Mouse (Mus musculus) left cerebral cortex, adult 18-20 months (tissue): Measurements from ENCODE around the gene Lysmd4. TPM values are rescaled to one million over a fixed set of nuclear protein-coding genes. Genes with fewer than 3 reads are reported as not detected.
"Not testable (repeated sequence)": the region's sequence is repeated elsewhere in the genome, so short reads cannot be mapped to it uniquely, and the experiment has no call there.

Experiments used
- DNase-seq, 2 experiments: peaks; one replicate each; pipeline ENCODE4 v3.0.0; 2021 to 2022; ENCODE audit warnings: low spot score in 2 of 2, mixed read lengths in 1 of 2
- total RNA-seq, 2 experiments: library from RNA; stranded (reverse); gene quantifications; 2 replicates each; pipeline ENCODE4 v1.2.3; 2021

Gene Lysmd4
- total RNA-seq, 2 experiments from 2014 or later, result 30.8 to 35.5 TPM

DNA sequence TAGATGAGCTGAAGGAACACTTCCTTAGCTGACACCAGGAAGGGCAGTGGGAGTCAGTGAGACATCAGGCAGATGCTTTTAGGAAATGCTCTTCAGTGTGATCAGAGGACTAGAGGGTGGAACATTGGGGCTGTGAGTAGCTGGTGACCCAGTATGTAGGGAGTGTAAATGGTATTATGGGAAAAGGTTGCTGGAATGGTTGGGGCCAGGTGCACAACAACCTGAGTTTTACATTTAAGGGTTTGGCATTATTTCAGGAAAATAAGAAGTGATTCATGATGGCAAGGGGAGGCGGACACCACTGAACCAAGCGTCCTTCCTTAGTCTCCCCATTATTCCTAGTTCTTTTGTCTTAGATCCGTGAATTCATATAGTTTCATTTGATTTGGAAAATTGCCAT, 7.4 kb downstream of the Lysmd4 start:
- DNase-seq, result no peak

DNA sequence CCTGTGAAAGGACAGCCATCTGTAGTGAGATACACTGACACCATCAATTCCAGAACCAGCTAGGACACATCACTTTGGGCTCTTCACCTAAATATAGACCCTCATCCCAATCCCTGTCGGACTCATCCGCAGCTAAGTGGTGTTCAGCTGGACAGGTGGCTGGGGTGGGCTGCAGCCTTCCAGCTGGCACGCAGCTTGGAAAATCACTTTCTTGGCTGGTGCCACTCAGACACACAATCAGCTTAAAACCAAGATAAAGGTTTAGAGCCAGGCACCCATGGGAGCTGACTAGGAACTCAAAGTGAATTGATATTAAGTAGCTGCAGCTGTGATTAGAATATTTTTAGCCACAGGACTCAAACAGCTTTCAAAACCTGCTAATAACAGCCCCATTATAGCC, 7.9 kb downstream of the Lysmd4 start:
- DNase-seq, result no peak

DNA sequence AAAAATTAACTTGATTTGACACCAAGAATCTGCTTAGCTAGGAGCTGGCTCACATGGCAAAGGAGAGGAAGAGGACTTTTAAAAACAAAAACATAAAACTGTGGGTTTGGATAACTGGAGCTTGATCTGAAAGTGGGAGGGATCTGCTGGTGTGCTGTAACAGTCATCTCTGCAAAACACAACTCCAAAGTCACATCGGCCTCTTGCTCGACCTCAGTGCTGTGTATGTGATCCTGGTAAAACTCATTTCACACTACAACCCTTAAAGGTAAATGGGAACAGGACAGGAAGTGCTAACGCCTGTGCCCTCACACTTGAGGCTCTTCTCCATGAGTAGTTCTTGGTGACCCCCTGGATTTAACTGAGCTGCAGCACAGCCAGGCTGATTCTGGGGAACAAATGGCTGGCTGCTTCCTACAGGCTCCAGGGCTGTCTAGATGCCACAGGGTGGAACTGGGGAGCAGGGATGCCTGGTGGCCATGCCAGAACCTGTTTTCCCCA, 8.3 kb downstream of the Lysmd4 start:
- DNase-seq, result no peak

DNA sequence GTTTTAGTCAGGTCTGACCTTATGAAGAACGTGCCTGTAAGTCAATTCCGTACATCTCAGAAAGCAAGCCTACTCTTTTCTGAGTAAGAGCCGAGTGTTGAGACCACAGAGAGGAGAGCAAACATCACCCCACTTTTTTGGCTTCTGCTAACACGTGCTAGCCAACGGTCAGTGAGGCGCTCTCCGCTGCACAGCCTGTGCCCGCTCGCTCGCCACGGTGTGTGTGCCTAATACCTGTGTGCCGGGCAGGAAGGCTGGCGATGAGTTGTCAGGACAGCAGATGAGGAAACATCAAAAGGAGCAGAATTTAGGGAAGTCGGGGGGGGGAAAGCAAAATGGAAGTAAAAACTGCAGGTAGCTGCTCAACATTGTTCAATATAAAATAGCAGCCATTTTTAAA, 10.2 kb downstream of the Lysmd4 start:
- no peak for DNase-seq

DNA sequence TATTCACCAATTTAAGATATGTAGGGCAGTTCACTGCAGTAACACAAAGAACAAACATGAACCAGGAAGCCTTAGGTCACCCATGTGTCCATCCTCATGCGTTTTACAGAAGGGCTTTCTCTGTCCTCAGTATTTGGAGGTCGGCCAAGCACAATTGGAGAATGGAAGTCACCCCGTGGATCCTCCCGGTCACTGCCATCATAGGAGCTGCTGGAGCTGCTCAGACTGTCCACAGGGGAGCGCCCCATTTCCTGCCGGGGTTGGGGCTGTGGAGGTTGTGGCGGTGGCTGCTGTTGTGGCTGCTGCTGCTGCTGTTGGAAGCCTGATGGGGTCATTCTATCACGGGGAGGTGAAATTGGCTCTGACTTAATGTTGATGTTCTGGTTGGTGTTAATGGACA, 12.5 kb downstream of the Lysmd4 start:
- DNase-seq, result no peak

DNA sequence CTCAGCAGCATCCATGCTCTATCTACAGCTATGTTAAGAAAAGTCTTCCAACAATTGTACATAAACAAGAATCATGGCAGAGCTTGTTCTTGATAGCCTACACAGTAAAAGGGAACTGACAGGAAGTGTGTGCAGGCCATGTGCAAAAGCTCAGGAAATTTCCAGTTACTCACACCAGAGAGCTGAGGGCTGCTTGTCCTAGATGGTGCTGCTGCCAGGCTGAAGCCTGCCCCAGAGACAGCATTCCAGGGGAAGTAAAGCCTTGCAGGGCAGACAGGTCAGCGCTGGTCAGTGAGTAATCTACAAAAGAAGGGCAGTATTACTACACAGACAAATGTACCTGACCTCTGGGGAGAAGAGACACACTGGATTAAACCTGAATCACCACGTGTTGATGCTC, 14.0 kb downstream of the Lysmd4 start:
- DNase-seq, result no peak

DNA sequence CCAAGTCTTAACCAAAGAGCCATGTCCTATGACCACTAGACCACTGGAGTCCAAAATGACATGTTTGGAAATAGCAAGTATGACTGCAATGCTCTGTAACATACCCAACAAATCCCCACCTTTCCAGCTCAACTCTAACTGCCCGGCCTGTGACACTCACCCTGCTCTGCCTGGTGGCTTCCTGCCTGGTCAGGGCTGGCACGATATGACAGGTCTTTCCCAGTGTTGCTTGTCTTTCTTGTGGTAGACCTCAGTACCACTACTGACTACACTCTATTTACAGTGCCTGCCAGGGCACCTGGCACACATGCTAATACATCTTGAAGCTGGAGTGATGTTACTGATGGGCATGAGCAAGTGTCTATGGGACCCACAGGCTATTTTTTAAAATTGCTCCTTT, 15.4 kb downstream of the Lysmd4 start:
- DNase-seq, result no peak

DNA sequence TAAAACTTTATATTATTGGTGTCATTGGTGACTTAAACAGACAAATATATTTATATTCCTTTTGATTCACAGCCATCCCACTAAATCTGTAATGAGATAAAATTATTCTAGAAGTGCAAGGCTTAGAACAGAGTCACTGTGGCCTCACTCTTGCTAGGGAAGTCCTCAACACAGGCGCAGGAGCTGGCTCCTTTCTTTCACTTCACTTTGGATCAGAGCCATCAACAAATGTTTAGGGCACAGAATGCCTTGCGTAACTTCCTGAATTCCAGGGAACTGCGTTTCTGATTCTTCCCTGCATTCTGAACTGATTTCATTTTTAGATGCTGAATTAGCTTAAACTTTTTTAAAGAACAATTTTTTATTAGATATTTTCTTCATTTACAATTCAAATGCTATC, 19.6 kb downstream of the Lysmd4 start:
- DNase-seq, result no peak

DNA sequence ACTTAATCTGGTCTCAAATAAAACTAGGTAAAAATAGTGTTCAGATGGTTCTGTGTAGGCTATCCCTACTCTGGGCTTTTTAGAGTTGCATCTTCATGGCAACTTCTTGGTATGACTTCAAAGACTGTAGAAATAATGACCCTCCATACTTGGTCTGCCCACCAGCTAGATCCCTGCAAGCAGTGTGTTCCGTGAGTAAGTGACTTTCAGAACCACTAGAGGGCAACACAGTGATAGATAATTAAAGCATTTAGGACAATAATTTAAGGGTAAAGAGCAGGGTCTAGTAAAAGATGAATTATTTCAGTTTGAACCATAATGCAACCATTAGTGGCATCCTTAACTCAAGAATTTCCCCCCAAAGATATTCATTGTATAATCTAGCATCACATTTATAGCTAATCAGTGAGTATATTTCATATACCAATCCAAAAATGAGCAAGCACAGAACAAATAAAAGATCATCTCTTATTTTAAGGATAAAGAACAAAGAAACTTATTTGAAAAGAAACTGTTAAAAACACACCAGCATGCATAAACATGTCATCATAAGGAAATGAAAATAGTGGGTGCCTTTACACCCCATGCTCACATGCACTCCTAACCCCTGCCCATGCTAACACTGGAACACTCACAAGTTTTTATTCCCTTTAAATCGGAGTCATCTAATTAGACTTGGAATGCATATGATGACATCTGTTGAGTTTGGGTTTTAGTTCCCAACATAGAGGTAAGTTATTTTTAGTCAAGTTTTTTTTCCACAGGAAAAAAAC, 21.0 kb downstream of the Lysmd4 start:
- no peak for DNase-seq

DNA sequence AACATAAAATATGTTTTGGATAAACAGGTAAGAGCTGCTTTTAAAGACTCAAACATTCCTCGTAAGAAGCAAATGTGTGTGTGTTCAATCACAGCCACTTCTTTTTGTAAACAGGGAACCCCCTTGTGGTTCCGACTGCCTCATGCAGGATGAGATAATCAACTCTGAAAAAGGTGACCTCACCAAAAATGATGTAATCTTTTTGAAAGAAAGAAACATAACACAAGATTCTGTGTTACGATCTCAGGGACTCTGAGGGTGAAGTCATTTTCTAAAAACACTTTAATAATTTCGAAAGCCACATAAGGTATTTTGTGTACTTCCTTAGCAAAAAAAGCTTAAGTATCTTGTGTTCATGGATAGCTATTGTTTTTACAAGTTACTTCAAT, 21.5 kb downstream of the Lysmd4 start:
- no peak for DNase-seq

DNA sequence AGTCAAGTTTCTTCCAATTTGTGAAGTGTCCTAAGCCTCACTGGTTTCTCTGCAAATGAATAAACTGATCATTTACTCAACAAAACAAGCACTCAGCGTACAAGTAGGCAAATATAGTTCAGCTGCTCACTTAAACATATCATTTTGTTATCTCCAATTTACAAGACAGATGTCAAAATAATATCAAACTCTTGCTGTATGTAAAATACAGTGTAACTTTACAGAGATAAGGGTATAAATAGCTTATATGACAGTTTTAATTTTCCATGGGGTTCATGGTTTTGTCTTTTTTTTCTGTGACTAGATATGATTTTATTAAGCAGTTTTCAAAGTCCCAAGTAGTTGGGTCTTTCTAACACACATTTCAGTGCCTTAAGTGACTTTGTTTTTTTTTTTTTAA, 22.9 kb downstream of the Lysmd4 start:
- DNase-seq, result no peak

DNA sequence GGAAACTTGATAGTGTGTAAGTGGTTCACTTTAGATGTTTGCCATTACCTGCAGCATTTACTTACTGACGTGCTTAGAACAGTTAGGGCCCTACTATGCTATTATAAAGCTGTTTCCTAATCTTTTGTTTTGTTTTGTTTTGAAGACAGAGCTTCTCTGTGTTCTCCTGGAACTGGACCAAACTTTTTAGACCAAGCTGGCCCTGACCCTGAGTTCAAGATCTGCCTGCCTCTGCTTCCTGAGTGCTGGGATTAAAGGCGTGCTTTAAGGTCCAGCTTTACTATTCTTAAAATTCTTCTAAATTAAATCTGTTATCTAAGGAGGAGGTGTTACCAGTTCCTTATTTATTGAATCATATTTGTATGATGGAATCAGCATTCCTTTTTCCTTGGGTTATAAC, 23.7 kb downstream of the Lysmd4 start:
- no peak for DNase-seq

DNA sequence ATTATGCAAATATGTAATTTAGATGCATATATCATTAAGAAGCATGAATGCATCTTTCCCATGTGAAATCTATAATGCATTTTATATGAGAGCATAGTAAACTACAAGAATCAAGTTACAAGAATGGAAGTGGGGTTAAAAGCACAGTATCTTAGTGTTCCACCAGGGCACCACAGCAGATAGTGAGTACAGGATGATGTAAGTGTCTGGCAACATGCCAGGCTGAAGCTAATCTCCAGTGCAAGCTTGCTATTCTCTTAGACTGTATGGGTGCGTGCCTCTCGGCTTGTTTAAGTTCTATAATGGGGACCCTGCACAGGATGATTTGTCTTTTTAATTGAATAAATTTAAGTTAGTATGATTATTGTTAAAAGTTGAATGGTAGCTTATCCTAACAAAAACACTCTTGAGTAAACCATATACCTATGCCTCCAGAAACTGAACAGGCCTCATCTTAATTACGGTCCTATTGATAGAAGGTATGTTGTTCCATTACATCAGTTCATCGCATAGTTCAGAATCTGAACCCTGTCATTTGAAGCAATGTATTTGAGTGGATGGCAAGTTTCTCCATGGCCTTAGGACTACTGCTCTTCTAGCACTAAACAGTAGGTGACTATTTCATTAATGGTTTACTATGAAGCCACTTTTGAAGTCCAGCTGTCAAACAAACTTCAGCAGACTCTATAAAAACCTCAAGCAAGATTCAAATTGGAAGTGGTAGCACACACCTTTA, 37.7 kb downstream of the Lysmd4 start:
- DNase-seq, result peak in 1 of 2 experiments; percentile 30

DNA sequence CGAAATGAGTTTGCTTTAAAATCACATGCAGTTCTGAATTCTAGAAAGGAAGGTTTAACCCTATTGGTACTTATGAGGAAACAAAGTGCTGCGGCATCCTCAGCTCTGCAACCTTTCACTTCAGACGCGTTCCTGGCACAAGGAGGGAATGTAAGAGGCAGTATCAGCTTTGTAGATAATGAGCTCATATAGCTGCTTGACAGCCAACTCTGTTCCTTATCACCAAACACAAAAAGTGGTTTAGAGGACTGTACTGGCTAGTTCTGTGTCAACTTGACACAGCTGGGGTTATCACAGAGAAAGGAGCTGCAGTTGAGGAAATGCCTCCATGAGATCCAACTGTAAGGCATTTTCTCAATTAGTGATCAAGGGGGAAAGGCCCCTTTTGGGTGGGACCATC, 48.1 kb downstream of the Lysmd4 start:
- not testable (repeated sequence) for DNase-seq

DNA sequence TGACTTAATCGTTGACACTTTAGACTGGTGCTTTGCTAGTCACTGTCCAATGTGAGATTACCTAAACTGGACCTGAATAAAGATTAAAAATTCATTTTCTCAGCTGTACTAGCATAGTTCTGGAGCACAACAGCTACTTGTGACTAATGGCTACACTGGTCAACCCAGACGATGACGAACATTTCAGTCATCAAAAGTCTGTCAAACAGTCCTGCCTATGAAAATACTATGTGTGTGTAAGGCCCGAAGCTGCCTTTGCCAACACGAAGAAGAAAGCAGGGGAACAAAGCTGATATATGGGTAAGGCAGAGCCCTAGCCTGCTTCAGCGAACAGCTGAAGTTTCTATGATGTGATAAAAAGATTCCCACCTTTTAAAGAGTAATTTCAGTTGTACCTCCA, 61.2 kb downstream of the Lysmd4 start:
- DNase-seq, result no peak

DNA sequence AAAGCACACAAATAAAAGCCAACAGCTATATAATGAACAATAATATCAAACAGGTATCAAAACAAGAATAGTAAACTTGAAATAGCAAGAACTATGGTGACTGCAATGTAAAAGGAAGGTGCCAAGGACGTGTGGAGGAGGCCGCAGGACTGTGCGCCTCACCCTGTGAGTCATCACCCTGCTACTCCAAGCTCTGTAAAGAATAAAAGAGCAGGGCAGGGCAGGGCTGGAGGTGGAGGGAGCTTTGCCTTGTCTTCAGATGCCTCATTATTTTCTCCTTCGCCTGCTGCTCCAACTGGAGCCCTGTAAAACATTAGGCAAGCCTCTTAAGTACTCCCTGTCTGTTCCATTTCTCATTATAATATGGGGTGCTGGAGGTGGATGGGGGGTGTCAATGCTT, 65.1 kb downstream of the Lysmd4 start:
- DNase-seq, result peak in 1 of 2 experiments; percentile 7

DNA sequence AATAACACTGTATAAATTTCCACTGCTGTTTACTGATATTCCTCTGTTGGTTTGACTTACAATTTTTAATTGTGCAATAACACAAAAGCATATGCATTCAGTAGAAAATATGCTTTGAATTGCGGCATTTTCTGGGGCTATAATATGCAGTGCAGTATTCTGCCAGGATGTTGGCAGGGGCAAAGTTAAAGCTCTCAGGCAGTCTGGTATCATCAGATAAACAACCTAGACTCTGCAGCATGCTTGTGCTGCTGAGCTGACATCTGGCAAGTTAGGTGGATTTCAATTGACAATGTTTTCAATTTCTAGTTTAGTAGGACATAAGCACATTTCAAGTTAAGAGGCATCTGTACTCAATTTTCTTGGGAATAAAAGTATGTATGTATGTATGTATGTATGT, 69.0 kb downstream of the Lysmd4 start:
- DNase-seq, result no peak

DNA sequence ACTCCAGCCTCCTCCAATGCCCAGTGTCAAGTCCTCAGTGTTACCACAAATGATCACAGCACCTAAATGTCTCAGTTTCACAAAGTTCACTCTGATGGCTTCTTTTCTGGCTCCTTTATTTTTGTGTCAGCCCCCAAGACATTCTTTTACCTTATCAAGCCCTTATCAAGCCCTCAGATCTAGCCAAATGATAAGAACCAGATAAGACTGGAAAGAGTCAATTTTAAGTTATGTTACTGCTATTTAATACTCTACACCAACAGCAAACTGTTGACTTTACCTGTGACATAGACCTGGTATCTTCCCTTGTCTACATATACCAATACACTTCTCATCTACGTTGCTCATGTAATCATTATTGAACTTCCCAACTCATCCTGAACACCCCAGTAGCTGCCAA, 74.1 kb downstream of the Lysmd4 start:
- no peak for DNase-seq

DNA sequence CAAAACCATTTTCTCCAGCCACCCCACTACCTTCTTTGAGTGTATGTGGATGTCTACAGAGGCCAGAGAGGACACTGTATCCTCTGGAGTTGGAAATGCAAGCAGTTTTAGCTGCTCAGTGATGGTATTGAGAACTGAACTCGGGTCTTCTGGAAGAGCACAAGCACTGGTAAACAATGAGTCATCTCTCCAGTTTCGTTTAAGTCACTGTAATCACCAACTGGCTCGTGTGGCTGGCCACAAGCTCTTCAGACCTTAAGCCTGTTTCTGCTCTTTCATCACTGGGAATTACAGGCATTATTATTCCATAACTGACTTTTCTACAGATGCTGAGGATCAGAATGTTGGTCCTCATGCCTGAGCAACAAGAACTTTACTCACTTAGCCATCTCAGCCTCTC, 82.6 kb downstream of the Lysmd4 start:
- DNase-seq, result no peak

DNA sequence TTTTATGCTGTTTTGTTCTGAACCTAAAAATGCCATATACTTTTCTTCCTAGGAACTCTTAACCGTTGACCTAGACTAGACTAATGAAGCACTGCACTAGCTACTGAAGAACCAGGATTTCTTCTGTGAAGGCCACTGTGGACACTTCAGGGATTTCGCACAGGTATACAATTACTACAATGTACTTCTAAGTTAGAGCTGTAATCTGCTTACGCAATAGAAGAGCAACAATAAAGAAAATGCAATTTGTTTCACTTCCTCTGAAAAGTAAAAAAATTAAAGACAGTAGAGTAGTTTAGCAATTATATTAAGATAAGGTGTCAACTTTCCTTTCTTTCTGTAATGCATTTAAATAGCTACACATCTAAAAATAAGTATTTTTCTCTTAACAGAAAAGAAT, 84.7 kb downstream of the Lysmd4 start:
- DNase-seq, result no peak

DNA sequence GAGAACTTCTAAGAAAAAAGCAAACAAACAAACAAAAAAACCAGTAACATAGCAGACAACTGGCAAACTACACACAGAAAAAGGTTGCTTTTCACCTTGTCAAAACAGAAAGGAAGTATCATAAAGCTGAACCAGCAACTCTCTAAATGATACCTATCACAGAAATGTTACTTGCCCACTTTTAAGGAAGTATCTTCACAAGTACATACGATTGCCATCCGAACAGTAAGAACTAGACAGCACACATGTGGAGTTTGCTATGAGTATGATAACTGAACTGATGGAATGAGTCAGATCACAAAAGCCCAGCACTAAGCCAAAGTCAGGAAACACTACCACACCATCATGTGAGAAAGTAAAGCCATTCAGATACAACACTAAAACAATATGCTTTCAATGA, 85.8 kb downstream of the Lysmd4 start:
- no peak for DNase-seq

DNA sequence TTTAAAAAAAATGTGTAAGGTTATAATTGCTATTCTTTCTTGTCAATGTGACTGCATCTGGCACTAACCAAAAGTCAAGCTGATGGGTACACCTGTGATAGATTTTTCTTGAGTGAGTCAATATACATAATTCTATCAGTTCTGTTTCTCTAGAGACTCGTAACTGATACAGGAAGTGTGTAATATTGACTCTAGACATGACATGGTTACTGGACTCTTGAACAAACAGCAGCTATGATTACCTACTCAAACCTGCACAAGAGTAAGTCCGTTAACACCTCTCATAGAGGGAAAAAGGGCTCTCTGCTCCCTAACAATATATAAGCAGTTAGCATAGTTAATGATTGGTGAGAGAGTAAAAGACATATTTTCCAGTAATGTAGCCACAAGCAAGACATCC, 87.8 kb downstream of the Lysmd4 start:
- no peak for DNase-seq

DNA sequence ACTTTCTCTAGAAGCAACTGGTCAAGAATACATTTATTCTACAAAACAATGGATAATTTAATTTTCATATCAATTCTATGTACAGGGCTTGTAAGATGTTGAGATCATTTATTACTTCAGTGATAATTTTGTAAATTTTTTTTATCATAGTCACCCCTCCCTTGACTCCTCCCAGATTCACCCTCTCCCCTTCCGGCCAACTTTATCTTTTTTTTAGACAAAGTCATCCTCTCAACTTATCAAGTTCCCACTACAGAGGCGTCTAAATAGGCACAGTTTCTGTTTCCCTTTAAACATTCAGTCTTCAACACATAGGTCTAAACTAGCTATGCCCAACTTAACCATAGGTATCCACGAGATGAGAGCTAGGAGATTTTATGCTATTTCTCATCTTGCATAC, 90.9 kb downstream of the Lysmd4 start:
- no peak for DNase-seq
